Mouse (Mus musculus) lung, adult 18-20 months (tissue): ENCODE data around the gene Tnfaip8l3.
A peak's percentile ranks its signal among the peaks of the same experiment; 100 is the strongest.

Source experiments
- DNase-seq, 2 experiments: peaks; one replicate each; pipeline ENCODE4 v3.0.0; 2022; ENCODE audit warnings: mixed read lengths in 2 of 2

The Tnfaip8l3 gene

DNA sequence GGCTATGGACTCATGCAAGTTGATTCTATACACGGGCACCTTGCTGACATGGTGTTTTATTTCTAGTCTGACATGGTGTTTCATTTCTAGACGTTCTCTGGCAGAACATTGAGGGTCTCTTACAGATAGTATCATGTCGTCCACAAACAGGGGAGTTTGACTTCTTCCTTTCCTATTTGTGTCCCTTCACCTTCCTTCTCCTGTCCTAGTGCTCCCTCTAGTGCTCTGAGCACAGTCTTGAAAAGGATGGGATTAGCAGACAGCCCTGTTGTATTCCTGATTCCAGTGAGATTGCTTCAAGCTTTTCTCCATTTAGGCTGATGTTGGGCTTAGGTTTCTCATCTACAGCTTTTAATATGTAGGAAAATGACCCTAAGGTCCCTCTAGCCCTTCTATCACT is 81.2 kb downstream of the Tnfaip8l3 start:
- DNase-seq: no peak

DNA sequence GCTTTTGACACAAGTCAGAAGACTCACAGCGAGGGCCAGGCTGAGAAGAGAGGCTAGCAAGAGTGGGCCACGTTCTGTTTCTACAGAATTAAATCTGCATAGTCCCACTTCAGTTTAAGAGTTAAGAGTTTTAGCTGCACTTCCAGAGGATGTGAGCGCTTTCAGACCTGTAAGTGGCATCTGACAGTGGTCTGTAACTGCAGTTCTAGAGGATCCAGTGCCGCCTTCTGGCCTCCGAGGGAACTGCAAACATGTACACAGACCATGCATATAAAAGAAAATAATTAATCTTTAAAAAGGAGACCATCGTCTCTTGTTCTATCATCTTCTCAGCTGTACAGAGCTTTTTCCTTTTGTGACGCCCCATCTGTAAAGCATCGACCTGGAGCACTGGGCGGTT is 83.3 kb downstream of the Tnfaip8l3 start:
- DNase-seq: peak in 1 of 2 experiments; percentile 16

DNA sequence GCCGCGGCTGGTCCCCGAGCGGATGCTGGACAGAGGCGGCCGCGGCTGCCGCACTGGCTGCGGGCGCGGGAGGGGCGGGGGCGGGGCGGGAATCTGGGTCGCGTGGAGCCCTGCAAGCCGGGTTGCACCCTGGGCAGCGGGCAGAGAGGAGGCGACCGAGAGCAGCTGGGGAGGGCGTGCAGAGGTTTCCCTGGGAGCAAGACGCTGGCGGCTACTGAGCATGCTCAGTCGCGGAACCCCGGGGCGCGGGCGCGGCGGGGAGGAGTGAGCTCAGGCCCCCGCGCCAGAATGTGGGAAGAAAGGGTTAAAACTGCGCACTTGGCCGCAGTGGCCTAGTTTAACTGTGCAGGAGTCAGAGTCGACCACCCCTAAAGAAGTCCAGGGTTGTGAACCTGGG is 93.1 kb downstream of the Tnfaip8l3 start, which contains the start of gene Elmod1:
Elmod1 (minus strand) TSS at position 180 of the 397 bp plus-strand sequence.
- peak; percentile 11 to 43 for DNase-seq

DNA sequence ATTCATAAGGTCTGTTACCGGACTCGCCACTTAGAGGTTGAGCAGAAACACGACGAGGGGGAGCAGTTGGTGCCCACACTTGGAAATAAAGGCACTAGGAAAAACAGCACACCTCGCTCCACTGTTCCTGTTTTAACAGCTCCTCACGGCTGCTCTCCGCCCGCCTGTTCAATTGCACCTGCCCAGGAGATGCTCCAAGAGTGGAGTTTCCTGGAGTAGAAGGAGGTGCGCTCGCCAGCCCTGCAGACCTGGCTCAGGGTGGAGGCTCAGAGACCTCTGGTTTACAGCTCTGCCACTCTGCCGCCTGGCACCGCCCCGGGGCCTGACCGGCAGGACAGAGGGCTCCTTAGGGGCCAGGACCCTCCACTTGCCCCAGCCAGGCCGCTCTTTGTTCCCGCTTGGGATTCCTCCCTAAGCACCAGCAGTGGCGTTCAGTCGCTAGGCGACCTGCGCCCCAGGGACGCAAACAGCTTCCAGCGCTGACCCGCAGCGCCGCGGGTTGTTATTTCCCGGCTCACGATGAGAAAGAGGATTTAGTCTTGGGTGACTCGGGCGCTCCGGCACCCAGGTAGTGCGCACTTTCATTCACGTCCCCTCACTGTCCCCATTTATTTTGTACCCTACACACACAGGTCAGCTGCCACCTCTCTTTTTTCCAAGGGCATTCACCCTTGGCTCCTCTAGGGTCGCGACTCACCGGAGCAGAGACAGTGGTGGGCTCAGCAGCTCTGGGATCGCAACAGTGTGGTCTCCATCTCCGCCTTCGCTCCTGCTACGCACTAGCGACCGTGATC is 93.7 kb downstream of the Tnfaip8l3 start:
- DNase-seq: peak; percentile 8 to 31

DNA sequence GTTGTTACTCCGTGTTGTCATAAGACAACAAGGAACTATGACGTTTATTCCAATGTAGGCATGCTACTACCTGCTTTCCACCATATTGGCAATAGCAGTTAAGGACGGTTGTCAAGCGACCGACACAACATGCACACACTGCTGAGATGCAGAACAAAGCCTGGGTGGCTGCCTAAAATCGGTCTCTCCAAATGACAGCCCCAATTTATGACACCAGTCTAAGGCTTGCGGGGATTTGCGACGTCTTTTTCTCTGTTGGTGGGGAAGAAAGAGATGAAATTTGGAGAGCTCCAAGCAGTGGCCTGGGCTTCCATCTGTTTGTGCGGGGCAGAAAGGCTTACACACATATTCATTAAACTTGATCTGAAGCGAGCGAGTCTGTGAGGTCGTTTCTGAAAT is 94.3 kb downstream of the Tnfaip8l3 start:
- DNase-seq: no peak
